In the genomic region with DNA sequence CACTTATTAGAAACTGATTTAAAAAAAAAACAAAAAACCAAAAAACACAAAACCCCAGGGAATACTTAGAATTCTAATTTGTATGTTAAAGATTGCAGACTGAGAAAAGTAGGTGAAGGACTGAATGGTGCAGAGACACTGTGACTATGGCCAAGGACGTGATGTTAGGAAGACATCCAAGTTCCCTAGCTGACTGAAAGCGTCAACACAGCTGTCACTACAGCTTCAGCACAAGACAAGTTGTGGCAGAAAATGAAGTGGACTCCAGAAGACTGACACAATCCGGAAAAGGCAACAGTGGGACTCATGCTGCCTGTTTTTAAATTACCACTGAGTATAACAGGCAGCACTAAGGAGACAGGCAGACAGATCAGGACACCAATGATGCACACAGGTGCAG, we compare ENCODE assay signal across 19 mouse cellular contexts. TPM values are rescaled to one million over a fixed set of nuclear protein-coding genes. Genes with fewer than 3 reads are reported as not detected.
"Had no signal": no experiment of that assay in that cellular context is flagged by ENCODE, and none has a peak within 500 bp of the region (broad histone marks: within the 10 kb centered on the region; RNA-seq: fewer than 3 reads in every experiment).

No protein-coding gene starts in this region.

- H3K9me3 ChIP-seq: limb, embryonic 12.5 days; limb, embryonic 15.5 days had no signal

- H3K27me3 ChIP-seq: limb, embryonic 12.5 days; limb, embryonic 15.5 days had no signal

- DNase-seq: kidney, postnatal 14 days; kidney, postnatal 4 days; left cerebral cortex, postnatal 4 days; liver, postnatal 0 days; lung, embryonic 14.5 days; lung, postnatal 14 days; lung, postnatal 4 days; midbrain, embryonic 14.5 days; thymus, adult 2 months; thymus, postnatal 14 days; thymus, postnatal 4 days had no signal

- H3K27ac ChIP-seq: limb, embryonic 12.5 days; limb, embryonic 15.5 days; liver, embryonic 14.5 days; stomach, postnatal 0 days had no signal

- H3K4me1 ChIP-seq: limb, embryonic 15.5 days had no signal

- H3K36me3 ChIP-seq: limb, embryonic 12.5 days; limb, embryonic 15.5 days had no signal

- H3K4me3 ChIP-seq: limb, embryonic 12.5 days; limb, embryonic 15.5 days had no signal

- H3K9ac ChIP-seq: limb, embryonic 12.5 days; limb, embryonic 15.5 days; liver, embryonic 14.5 days; liver, postnatal 0 days; lung, embryonic 14.5 days had no signal

- ATAC-seq: liver, postnatal 0 days had no signal

- H3K4me2 ChIP-seq: limb, embryonic 12.5 days; limb, embryonic 15.5 days; liver, embryonic 11.5 days; lung, embryonic 14.5 days; midbrain, embryonic 11.5 days had no signal

RNA-seq across cellular contexts. Expression of gene Cyp26b1, which starts 58.2 kb away (rescaled TPM):
- total RNA-seq: megakaryocyte progenitor cell, adult 5-6 weeks; megakaryocyte-erythroid progenitor cell, adult 5-6 weeks had no signal
